Mouse (Mus musculus): ENCODE measurements around the gene Gpr155.

DNA sequence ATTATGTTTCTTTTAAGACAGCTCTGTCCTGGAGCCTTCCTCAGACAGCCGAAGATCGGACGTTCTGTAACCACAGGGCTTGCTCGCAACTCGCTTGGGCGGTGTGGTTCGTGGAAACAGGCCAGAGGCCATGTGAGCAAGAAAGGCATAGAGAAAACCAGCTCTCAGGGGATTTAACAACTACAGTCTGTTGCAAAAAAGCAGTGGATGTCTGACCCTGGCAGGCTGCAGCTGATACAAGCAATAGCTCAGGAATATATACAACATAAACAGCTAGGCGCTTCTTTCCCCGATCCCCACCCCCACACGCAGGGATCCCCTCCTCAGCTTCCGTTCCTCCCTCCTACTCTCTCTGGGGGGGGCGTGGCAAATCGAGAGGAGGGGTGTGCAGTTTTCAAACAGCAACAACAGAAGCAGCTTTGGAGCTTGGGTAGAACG, 45.6 kb upstream of the Gpr155 start:
- TF ChIP-seq CTCF (IDR thresholded peaks at IDR 0.05; ENCODE audit: control insufficient read depth, insufficient read depth, low read length) (no peak), POLR2A (IDR thresholded peaks at IDR 0.05; ENCODE audit: borderline replicate concordance, control insufficient read depth, low read depth, low read length) (no peak)
